Mouse (Mus musculus) hindbrain, embryonic 12.5 days (tissue): ENCODE measurements around the gene Cux1. TPM values are rescaled to one million over a fixed set of nuclear protein-coding genes. Genes with fewer than 3 reads are reported as not detected.
"Not testable (repeated sequence)": the region's sequence is repeated elsewhere in the genome, so short reads cannot be mapped to it uniquely, and the experiment has no call there.

ENCODE experiments used
- ATAC-seq: fragments of 200-750 bp; cut with Nextera tagmentation; 2 replicates; pipeline ENCODE4 v1.8.0; 2017; ENCODE audit warnings: moderate TSS enrichment; ENCODE audit not compliant: low FRiP score
- H3K27ac ChIP-seq: fragments of 300-500 bp; sonication (generic); 2 replicates; pipeline ENCODE4 v1.5.1; 2016; ENCODE audit warnings: mild to moderate bottlenecking
- H3K27me3 ChIP-seq: fragments of 300-500 bp; sonication (generic); 2 replicates; pipeline ENCODE4 v1.6.1; 2016; ENCODE audit warnings: mild to moderate bottlenecking
- H3K36me3 ChIP-seq: fragments of 300-500 bp; sonication (generic); 2 replicates; pipeline ENCODE4 v1.6.1; 2016; ENCODE audit warnings: mild to moderate bottlenecking
- H3K4me1 ChIP-seq: fragments of 300-500 bp; sonication (generic); 2 replicates; pipeline ENCODE4 v1.6.1; 2016
- H3K4me2 ChIP-seq: fragments of 300-500 bp; sonication (generic); replicated peaks from 2 replicates; pipeline ENCODE4 v1.6.1; 2016; ENCODE audit warnings: mild to moderate bottlenecking
- H3K4me3 ChIP-seq: fragments of 300-500 bp; sonication (generic); 2 replicates; pipeline ENCODE4 v1.5.1; 2016; ENCODE audit warnings: mild to moderate bottlenecking
- H3K9ac ChIP-seq: fragments of 300-500 bp; sonication (generic); 2 replicates; pipeline ENCODE4 v1.6.1; 2016; ENCODE audit warnings: mild to moderate bottlenecking, moderate library complexity
- H3K9me3 ChIP-seq: fragments of 300-500 bp; sonication (generic); replicated peaks from 2 replicates; pipeline ENCODE4 v1.6.1; 2016; ENCODE audit warnings: mild to moderate bottlenecking
- WGBS: fragments of 180-500 bp; shearing (Covaris S2); methylation state at CpG from one replicate; pipeline ENCODE4 v1.1.7; 2016; 5-methylcytosine and 5-hydroxymethylcytosine counted together
- polyA plus RNA-seq: library from polyadenylated mRNA; unstranded; fragments of >200 nt; fragmentation: Nextera tagmentation; extraction: Ambion mirVana; gene quantifications from 2 replicates; pipeline ENCODE4 v1.2.1, GENCODE M21; 2016

Gene Cux1
- polyA plus RNA-seq, 1 experiment from 2014 or later, result 114 TPM

DNA sequence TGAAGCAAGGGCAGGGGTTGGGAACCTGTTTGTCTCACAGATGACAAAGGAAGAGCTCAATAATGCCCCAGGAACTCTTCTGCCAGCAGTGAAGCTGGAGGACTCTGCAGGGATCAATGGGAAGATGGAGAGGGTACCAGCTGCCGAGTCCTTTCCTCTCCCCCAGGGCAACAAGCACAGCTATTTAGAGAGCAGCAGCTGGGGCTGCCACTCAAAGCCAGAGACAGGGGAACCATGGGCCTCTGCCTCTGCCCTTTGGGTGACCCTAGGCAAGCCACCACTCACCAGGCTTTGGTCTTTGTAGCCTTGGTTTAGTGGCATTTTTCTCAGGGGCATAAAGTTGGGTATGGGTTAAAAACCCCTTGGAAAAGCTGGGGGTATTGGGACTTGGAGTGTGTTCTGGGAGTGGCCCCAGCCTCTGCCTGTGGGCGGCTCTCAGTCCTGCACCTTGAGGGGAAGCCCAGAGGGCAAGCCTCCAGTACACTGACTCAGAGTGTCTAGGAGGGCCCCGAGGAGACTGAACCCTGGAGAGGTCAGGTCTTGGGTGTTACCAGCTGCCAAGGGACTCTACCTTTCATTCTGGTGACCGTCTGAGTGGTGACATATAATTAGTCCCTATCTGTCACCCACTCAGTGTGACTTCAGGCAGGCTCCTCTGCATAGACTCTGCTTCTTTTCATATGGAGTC is 336.8 kb downstream of the Cux1 start:
- H3K4me2 ChIP-seq, result no peak overlapping the region
- peaks cover 7% of the 10 kb centered on the region for H3K27me3 ChIP-seq
- no peak overlapping the region for H3K9ac ChIP-seq
- 45% methylated on average over 4 of the region's 4 CpGs for WGBS
- ATAC-seq, result no peak
- H3K36me3 ChIP-seq, result peaks cover 44% of the 10 kb centered on the region
- peaks cover 23% of the 10 kb centered on the region for H3K4me1 ChIP-seq
- H3K27ac ChIP-seq, result 0 out of 2 replicates have a peak overlapping the region, but pooled peaks have one; percentile 35
- no peak overlapping the region for H3K4me3 ChIP-seq
- no peaks in the 10 kb centered on the region for H3K9me3 ChIP-seq

DNA sequence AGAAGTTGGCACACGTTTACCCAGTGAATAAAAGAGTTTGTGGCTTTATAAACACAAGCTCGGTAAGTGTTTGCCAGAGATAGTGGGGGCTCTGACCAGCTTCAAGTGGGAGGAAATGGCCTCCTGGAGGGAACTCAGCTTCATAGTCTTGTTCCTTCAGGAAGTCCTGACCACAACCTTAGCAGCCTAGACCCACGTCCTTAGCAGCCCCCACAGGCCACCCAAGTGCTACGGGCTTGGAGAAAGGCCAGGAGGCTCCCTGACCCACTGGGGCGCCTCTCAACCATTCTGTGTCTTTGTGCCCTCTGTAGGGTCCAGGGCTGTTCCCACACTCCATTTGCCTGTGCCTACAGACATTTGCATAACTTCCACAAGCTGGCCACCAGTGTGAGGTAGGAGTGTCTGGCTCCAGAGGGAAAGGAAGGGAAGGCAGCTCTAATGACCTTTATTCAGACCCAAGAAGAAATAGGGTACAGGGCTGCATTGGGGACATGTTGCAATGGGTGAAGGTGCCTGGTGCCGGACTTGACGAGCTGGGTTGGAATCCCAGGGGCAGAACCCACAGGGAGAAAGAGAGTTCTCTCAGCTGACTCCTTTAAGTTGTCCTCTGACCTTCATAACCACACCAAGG is 340.9 kb downstream of the Cux1 start:
- Histone ChIP-seq H3K27me3 (peaks cover 4% of the 10 kb centered on the region; the same call in 1 of the 2 replicates), H3K9ac (no peak overlapping the region), H3K27ac (no peak overlapping the region), H3K9me3 (no peaks in the 10 kb centered on the region), H3K36me3 (peaks cover 66% of the 10 kb centered on the region), H3K4me1 (peaks cover 11% of the 10 kb centered on the region), H3K4me3 (no peak overlapping the region), H3K4me2 (no peak overlapping the region)
- WGBS, result 89% methylated on average over 7 of the region's 7 CpGs
- ATAC-seq, result no peak

GRCm38 (mm10) chr5:136218585-136218984 is 348.7 kb downstream of the Cux1 start:
- Histone ChIP-seq H3K4me1 (no peaks in the 10 kb centered on the region), H3K9me3 (peaks cover 9% of the 10 kb centered on the region; the same call in 1 of the 2 replicates), H3K9ac (no peak overlapping the region), H3K4me3 (no peak overlapping the region), H3K27me3 (no peaks in the 10 kb centered on the region), H3K36me3 (peaks cover 45% of the 10 kb centered on the region), H3K27ac (no peak overlapping the region), H3K4me2 (no peak overlapping the region)
- WGBS, result 72% methylated on average over 12 of the region's 12 CpGs
- ATAC-seq, result no peak

DNA sequence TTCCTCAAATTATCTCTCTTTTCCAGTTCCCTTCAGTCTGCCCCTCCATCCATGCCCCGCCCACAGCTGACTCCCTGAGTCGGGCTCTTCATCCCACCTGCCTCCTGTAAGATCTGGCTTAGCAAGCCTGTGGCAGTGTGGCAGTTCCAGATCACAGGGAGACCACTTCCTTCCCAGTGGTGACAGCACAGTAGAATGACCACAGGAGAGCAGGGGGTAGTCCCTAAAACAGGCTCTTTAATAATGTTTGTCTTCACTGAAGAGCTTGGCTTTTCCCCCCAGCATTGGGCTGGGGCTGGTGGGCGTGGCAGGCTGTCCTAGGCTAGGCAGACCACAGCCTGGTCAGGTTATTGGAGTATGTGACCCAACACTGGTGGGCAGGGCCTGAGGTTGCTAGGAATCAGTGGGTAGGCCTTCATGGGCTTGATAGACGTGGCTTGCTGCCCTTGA is 349.3 kb downstream of the Cux1 start:
- Histone ChIP-seq H3K4me2 (no peak overlapping the region), H3K4me1 (no peaks in the 10 kb centered on the region), H3K36me3 (peaks cover 40% of the 10 kb centered on the region), H3K27ac (no peak overlapping the region), H3K9ac (no peak overlapping the region), H3K27me3 (no peaks in the 10 kb centered on the region), H3K4me3 (no peak overlapping the region), H3K9me3 (peaks cover 9% of the 10 kb centered on the region; the same call in 1 of the 2 replicates)
- ATAC-seq, result no peak
- 77% methylated on average over 4 of the region's 4 CpGs for WGBS

- no peak for ATAC-seq
- H3K27ac ChIP-seq, result no peak overlapping the region
- WGBS, result 88% methylated on average over 18 of the region's 18 CpGs
- H3K9me3 ChIP-seq, result peaks cover 9% of the 10 kb centered on the region; the same call in 1 of the 2 replicates
- H3K4me1 ChIP-seq, result no peaks in the 10 kb centered on the region
- no peak overlapping the region for H3K4me2 ChIP-seq
- H3K27me3 ChIP-seq, result no peaks in the 10 kb centered on the region
- H3K36me3 ChIP-seq, result peaks cover 40% of the 10 kb centered on the region
- H3K4me3 ChIP-seq, result no peak overlapping the region
- H3K9ac ChIP-seq, result no peak overlapping the region
Measured at GRCm38 (mm10) chr5:136217004-136217665, 350.2 kb downstream of the Cux1 start.

GRCm38 (mm10) chr5:136215958-136216357 is 351.3 kb downstream of the Cux1 start:
- no peak overlapping the region for H3K4me2 ChIP-seq

DNA sequence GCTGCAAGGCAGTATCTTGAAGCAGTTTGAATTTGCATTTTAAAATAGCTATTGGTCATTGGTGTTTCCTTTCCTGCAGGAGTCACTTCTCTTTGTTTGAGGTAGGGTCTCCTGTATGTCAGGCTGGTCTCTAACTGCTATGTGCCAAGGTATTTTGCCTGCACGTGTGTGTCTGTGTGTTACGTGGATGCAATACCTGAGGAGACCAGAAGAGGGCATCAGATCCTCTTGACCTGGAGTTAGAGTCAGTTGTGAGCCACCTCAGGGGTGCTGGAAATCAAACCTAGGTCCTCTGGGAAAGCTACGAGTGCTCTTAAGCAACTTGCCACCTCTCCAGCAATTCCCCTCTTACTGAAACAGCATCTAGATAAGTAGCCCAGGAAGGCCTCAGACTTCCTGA is 352.1 kb downstream of the Cux1 start:
- Histone ChIP-seq H3K9ac (no peak overlapping the region), H3K27me3 (no peaks in the 10 kb centered on the region), H3K4me3 (no peak overlapping the region), H3K9me3 (peaks cover 9% of the 10 kb centered on the region; the same call in 1 of the 2 replicates), H3K4me2 (no peak overlapping the region), H3K4me1 (no peaks in the 10 kb centered on the region), H3K36me3 (peaks cover 24% of the 10 kb centered on the region), H3K27ac (no peak overlapping the region)
- WGBS, result 84% methylated on average over 3 of the region's 3 CpGs
- no peak for ATAC-seq

More at GRCm38 (mm10) chr5:136215958-136216357, 351.3 kb downstream of the Cux1 start:
- no peak overlapping the region for H3K27ac ChIP-seq
- peaks cover 9% of the 10 kb centered on the region; the same call in 1 of the 2 replicates for H3K9me3 ChIP-seq
- WGBS, result 80% methylated on average over 5 of the region's 5 CpGs
- H3K4me1 ChIP-seq, result no peaks in the 10 kb centered on the region
- no peak overlapping the region for H3K4me3 ChIP-seq
- no peak overlapping the region for H3K9ac ChIP-seq
- ATAC-seq, result no peak
- peaks cover 31% of the 10 kb centered on the region for H3K36me3 ChIP-seq
- no peaks in the 10 kb centered on the region for H3K27me3 ChIP-seq

DNA sequence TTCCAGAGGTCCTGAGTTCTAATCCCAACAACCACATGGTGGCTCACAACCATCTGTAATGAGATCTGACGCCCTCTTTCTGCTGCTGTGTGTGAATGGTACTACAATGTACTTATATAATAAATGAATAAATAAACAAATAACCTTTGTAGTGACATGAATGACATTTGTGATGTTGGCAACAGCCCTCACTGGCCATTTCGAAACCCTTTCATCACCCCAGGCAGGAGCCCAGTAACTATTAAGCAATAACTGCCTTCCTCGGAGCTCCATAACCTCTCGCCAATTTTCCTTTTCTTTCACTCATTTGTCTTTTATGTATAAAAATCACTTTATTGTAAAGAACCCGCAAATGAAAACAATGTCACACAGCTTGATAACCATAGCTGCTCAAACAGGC is 353.6 kb downstream of the Cux1 start:
- H3K9me3 ChIP-seq, result peaks cover 9% of the 10 kb centered on the region; the same call in 1 of the 2 replicates
- H3K4me3 ChIP-seq, result no peak overlapping the region
- no peak overlapping the region for H3K27ac ChIP-seq
- H3K27me3 ChIP-seq, result no peaks in the 10 kb centered on the region
- 86% methylated on average over 5 of the region's 5 CpGs for WGBS
- no peaks in the 10 kb centered on the region for H3K4me1 ChIP-seq
- peaks cover 9% of the 10 kb centered on the region for H3K36me3 ChIP-seq
- H3K4me2 ChIP-seq, result no peak overlapping the region
- no peak overlapping the region for H3K9ac ChIP-seq
- ATAC-seq, result no peak

- H3K9ac ChIP-seq, result no peak overlapping the region
- no peak overlapping the region for H3K27ac ChIP-seq
- H3K36me3 ChIP-seq, result no peaks in the 10 kb centered on the region
- no peak overlapping the region for H3K4me3 ChIP-seq
- H3K4me2 ChIP-seq, result no peak overlapping the region
- H3K27me3 ChIP-seq, result no peaks in the 10 kb centered on the region
- no peaks in the 10 kb centered on the region for H3K4me1 ChIP-seq
- H3K9me3 ChIP-seq, result peaks cover 9% of the 10 kb centered on the region; the same call in 1 of the 2 replicates
- WGBS, result 90% methylated on average over 11 of the region's 11 CpGs
- ATAC-seq, result no peak
Measured at GRCm38 (mm10) chr5:136212716-136213115, 354.6 kb downstream of the Cux1 start.

- not testable (repeated sequence) for H3K4me2 ChIP-seq, H3K36me3 ChIP-seq, H3K4me1 ChIP-seq, H3K9me3 ChIP-seq, ATAC-seq, H3K27me3 ChIP-seq, H3K4me3 ChIP-seq, H3K9ac ChIP-seq, H3K27ac ChIP-seq
- WGBS, result 95% methylated on average over 14 of the region's 14 CpGs
Measured at GRCm38 (mm10) chr5:136211341-136212102, 355.8 kb downstream of the Cux1 start.

- H3K27me3 ChIP-seq, result no peaks in the 10 kb centered on the region
- 71% methylated on average over 5 of the region's 5 CpGs for WGBS
- H3K4me2 ChIP-seq, result no peak overlapping the region
- H3K4me3 ChIP-seq, result no peak overlapping the region
- H3K4me1 ChIP-seq, result no peaks in the 10 kb centered on the region
- no peaks in the 10 kb centered on the region for H3K36me3 ChIP-seq
- no peak for ATAC-seq
- no peak overlapping the region for H3K27ac ChIP-seq
- peaks cover 5% of the 10 kb centered on the region; the same call in 1 of the 2 replicates for H3K9me3 ChIP-seq
- no peak overlapping the region for H3K9ac ChIP-seq
Measured at GRCm38 (mm10) chr5:136210549-136210948, 356.7 kb downstream of the Cux1 start.

DNA sequence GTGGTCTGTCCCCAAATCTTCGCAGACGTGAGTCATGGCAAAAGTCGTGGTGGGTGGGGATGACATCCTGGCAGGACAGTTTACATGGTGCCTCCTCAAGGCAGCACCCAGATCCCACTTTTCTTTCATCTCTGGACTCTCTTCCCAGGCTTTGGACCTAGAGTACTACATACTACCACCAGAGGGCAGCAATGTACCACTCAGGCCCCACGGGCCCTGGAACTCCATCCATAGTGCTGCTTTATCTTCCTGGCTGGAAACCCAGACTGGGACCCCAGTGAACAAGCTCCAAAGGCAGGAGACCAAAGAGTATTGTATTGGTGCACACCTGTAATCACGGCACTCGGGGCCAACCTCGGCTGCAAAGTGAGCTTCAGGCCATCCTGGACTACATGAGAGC is 365.5 kb downstream of the Cux1 start:
- 31% methylated on average over 7 of the region's 7 CpGs for WGBS
- H3K4me2 ChIP-seq, result no peak overlapping the region
- H3K27ac ChIP-seq, result no peak overlapping the region
- ATAC-seq, result no peak; the same call in 1 of the 2 replicates
- peaks cover 3% of the 10 kb centered on the region; the same call in 1 of the 2 replicates for H3K36me3 ChIP-seq
- peaks cover 10% of the 10 kb centered on the region for H3K4me1 ChIP-seq
- H3K9me3 ChIP-seq, result no peaks in the 10 kb centered on the region
- H3K9ac ChIP-seq, result no peak overlapping the region
- no peaks in the 10 kb centered on the region for H3K27me3 ChIP-seq
- H3K4me3 ChIP-seq, result no peak overlapping the region
